Mouse (Mus musculus): ENCODE data around the gene Gstm1. TPM values are rescaled to one million over a fixed set of nuclear protein-coding genes. Genes with fewer than 3 reads are reported as not detected.

Gene Gstm1
- total RNA-seq, 2 experiments from 2014 or later, result 153 to 158 TPM

- no peak for DNase-seq
These were observed 52.2 kb downstream of the Gstm1 start for GRCm38 (mm10) chr3:107965592-107965991.

DNA sequence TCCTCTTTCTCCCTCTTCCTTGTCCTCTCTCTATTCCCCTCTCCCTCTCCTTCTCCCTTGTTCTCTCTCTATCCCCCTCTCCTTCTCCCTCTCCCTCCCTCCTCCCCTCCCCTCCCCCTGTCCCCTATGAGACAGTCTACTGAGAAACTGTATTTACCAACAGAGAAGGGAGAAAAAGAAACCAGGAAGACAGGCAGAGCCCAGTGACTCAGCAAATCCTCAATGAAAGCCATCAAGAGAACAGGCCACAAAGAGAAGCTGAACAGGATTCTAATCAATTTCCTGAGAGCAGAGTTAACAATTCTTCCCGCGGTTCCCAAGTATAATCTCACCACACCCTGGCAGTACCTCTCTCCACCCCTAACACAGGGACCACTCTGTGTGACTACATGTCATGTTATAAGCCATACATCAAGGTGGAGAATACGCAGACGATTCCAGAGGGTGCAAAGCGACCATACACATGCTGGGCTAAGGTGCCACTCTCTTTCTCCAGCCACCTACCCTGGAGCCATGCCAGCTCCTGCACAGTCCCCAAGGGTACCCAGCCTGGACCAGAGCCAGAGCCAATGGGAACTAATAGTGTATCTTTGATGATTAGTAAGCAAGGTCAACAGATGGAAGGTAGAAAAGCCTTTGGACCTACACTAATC is 53.0 kb downstream of the Gstm1 start:
- no peak for DNase-seq

GRCm38 (mm10) chr3:107964026-107964425 is 53.7 kb downstream of the Gstm1 start:
- no peak for DNase-seq

Other genes with a start within 250 kb of the Gstm1 start
- not detected for gene Eps8l3, start 140.7 kb downstream of the Gstm1 start, total RNA-seq (2021)
- gene Gstm5, start 122.2 kb downstream of the Gstm1 start, total RNA-seq (2021), result 10 to 100 TPM; 72.6 to 73.7 TPM
- 10 to 100 TPM; 14.2 to 15.0 TPM for gene Gstm7, start 86.2 kb downstream of the Gstm1 start, total RNA-seq (2021)
- under 1 TPM; 0.38 to 1.00 TPM for gene Gstm6, start 74.2 kb downstream of the Gstm1 start, total RNA-seq (2021)
- gene Gstm3, start 48.7 kb downstream of the Gstm1 start, total RNA-seq (2021), result not detected
- 100 to 1,000 TPM in 1 of 2 experiments, 10 to 100 TPM in 1; 77.6 to 100 TPM for gene Gstm2, start 31.5 kb downstream of the Gstm1 start, total RNA-seq (2021)
- 10 to 100 TPM; 11.8 to 12.1 TPM for gene Gstm4, start 26.9 kb upstream of the Gstm1 start, total RNA-seq (2021)
- gene Ampd2, start 68.7 kb upstream of the Gstm1 start, total RNA-seq (2021), result 1 to 10 TPM; 3.5 to 5.5 TPM
- gene Gnat2, start 74.8 kb upstream of the Gstm1 start, total RNA-seq (2021), result under 1 TPM in 1 of 2 experiments, not detected in 1; 0.15 TPM
- gene Gnai3, start 128.2 kb upstream of the Gstm1 start, total RNA-seq (2021), result 10 to 100 TPM; 11.4 to 11.7 TPM
- gene Gpr61, start 136.9 kb upstream of the Gstm1 start, total RNA-seq (2021), result not detected
- gene Amigo1, start 168.4 kb upstream of the Gstm1 start, total RNA-seq (2021), result 10 to 100 TPM; 21.3 to 23.3 TPM
- gene Cyb561d1, start 183.2 kb upstream of the Gstm1 start, total RNA-seq (2021), result 1 to 10 TPM; 2.7 TPM
- 1 to 10 TPM; 6.1 to 6.5 TPM for gene Atxn7l2, start 193.0 kb upstream of the Gstm1 start, total RNA-seq (2021)
- gene Sypl2, start 208.7 kb upstream of the Gstm1 start, total RNA-seq (2021), result 100 to 1,000 TPM; 596 to 597 TPM
- gene Psma5, start 239.0 kb upstream of the Gstm1 start, total RNA-seq (2021), result 10 to 100 TPM; 48.6 to 50.5 TPM

Measured in gastrocnemius, postnatal 25 days (tissue).